Mouse (Mus musculus) liver, adult 2 months (tissue): Measurements from ENCODE around the gene Tmem91.

ENCODE experiments used
- CTCF ChIP-seq: fragments of 200-500 bp; IDR thresholded peaks from 2 replicates; pipeline ENCODE4 v1.5.1; 2011; ENCODE audit warnings: low read depth, low read length, control low read depth
- POLR2A ChIP-seq: fragments of 200-500 bp; IDR thresholded peaks from 2 replicates; pipeline ENCODE4 v1.6.1; 2011; ENCODE audit warnings: low read length, control low read depth; ENCODE audit not compliant: insufficient read depth; ENCODE audit errors: extremely low read depth

GRCm38 (mm10) chr7:25677013-25677412, 2.0 kb upstream of the Tmem91 start:
- TF ChIP-seq POLR2A (no peak), CTCF (no peak)
